Mouse (Mus musculus) myocyte (in vitro differentiated cells): ENCODE measurements around the gene Ugt1a6b. TPM values are rescaled to one million over a fixed set of nuclear protein-coding genes. Genes with fewer than 3 reads are reported as not detected.

Source experiments
- H3K27me3 ChIP-seq: one replicate; pipeline ENCODE4 v1.6.1; 2011; ENCODE audit not compliant: control insufficient read depth, insufficient read depth, insufficient read length
- H3K36me3 ChIP-seq: one replicate; pipeline ENCODE4 v1.6.1; 2011; ENCODE audit not compliant: control insufficient read depth, insufficient read depth
- H3K4me2 ChIP-seq: one replicate; pipeline ENCODE4 v1.6.1; 2011; ENCODE audit warnings: low read depth, control low read depth
- H3K4me3 ChIP-seq: one replicate; pipeline ENCODE4 v1.5.1; 2011; ENCODE audit warnings: mild to moderate bottlenecking, control low read depth, moderate library complexity
- H3K79me2 ChIP-seq: one replicate; pipeline ENCODE4 v1.6.1; 2011; ENCODE audit not compliant: control insufficient read depth, insufficient read depth
- H3ac ChIP-seq: one replicate; pipeline ENCODE4 v1.6.1; 2011; ENCODE audit not compliant: control insufficient read depth, insufficient read length
- CEBPB ChIP-seq: IDR thresholded peaks from 2 replicates; pipeline ENCODE4 v1.6.1; 2011; ENCODE audit warnings: mild to moderate bottlenecking, moderate library complexity; ENCODE audit not compliant: poor library complexity, insufficient read depth, severe bottlenecking
- E2F4 ChIP-seq: IDR thresholded peaks from one replicate; pipeline ENCODE4 v1.6.1; 2011; ENCODE audit warnings: mild to moderate bottlenecking, control low read depth, moderate library complexity; ENCODE audit not compliant: insufficient read depth
- MAX ChIP-seq: IDR thresholded peaks from one replicate; pipeline ENCODE4 v1.6.1; 2011; ENCODE audit warnings: low read depth, mild to moderate bottlenecking, control low read depth
- MYOD1 ChIP-seq, 3 experiments: IDR thresholded peaks; one replicate each; pipeline ENCODE4 v1.6.1; 2011; ENCODE audit warnings: control low read depth in 2 of 3, low read depth in 2 of 3, mild to moderate bottlenecking in 2 of 3, moderate library complexity in 1 of 3; ENCODE audit not compliant: insufficient read length in 2 of 3, control insufficient read depth in 1 of 3
- MYOG ChIP-seq, 3 experiments: IDR thresholded peaks; one replicate each; pipeline ENCODE4 v1.6.1; 2011; ENCODE audit warnings: control low read depth in 2 of 3, low read depth in 2 of 3, mild to moderate bottlenecking in 2 of 3; ENCODE audit not compliant: insufficient read length in 2 of 3, control insufficient read depth in 1 of 3, insufficient read depth in 1 of 3
- POLR2A ChIP-seq: IDR thresholded peaks from one replicate; pipeline ENCODE4 v1.6.1; 2011; ENCODE audit warnings: low read depth, mild to moderate bottlenecking, control low read depth, moderate library complexity; ENCODE audit not compliant: insufficient read length
- POLR2AphosphoS2 ChIP-seq: IDR thresholded peaks from one replicate; pipeline ENCODE4 v1.6.1; 2011; ENCODE audit warnings: low read depth, control low read depth; ENCODE audit not compliant: insufficient read length
- REST ChIP-seq: IDR thresholded peaks from one replicate; pipeline ENCODE4 v1.6.1; 2011; ENCODE audit warnings: mild to moderate bottlenecking, control low read depth, moderate library complexity; ENCODE audit not compliant: insufficient read depth, insufficient read length
- SRF ChIP-seq: IDR thresholded peaks from one replicate; pipeline ENCODE4 v1.6.1; 2011; ENCODE audit warnings: low read depth; ENCODE audit not compliant: control insufficient read depth, insufficient read length
- TCF12 ChIP-seq: IDR thresholded peaks from one replicate; pipeline ENCODE4 v1.6.1; 2011; ENCODE audit warnings: mild to moderate bottlenecking, control low read depth; ENCODE audit not compliant: poor library complexity, insufficient read depth, severe bottlenecking
- TCF3 ChIP-seq: IDR thresholded peaks from one replicate; pipeline ENCODE4 v1.6.1; 2011; ENCODE audit warnings: low read depth, control low read depth; ENCODE audit not compliant: insufficient read length
- USF1 ChIP-seq: IDR thresholded peaks from one replicate; pipeline ENCODE4 v1.6.1; 2011; ENCODE audit warnings: low read depth, mild to moderate bottlenecking, control low read depth, moderate library complexity
- polyA plus RNA-seq: library from polyadenylated mRNA; unstranded; fragments of >200 nt; fragmentation: generic; extraction: Trizol; gene quantifications from one replicate; pipeline ENCODE4 v1.2.1, GENCODE M21; 2012; ENCODE audit warnings: missing spikeins

Gene Ugt1a6b
- polyA plus RNA-seq, 1 experiment: 0.04 TPM

GRCm38 (mm10) chr1:88255989-88256754 lies 153.1 kb downstream of the Ugt1a6b start:
- no peak overlapping the region for H3K4me3 ChIP-seq
- H3K36me3 ChIP-seq: no peaks in the 10 kb centered on the region
- H3K27me3 ChIP-seq: peaks cover 2% of the 10 kb centered on the region

GRCm38 (mm10) chr1:88256886-88257663 lies 154.0 kb downstream of the Ugt1a6b start:
- no peak overlapping the region for H3K4me2 ChIP-seq
- no peak overlapping the region for H3K4me3 ChIP-seq
- no peaks in the 10 kb centered on the region for H3K36me3 ChIP-seq
- no peaks in the 10 kb centered on the region for H3K27me3 ChIP-seq
- TF ChIP-seq SRF (no peak), E2F4 (no peak)
- no peak overlapping the region for H3ac ChIP-seq
- no peaks in the 10 kb centered on the region for H3K79me2 ChIP-seq

More at GRCm38 (mm10) chr1:88255989-88256754, 153.1 kb downstream of the Ugt1a6b start:
- TF ChIP-seq E2F4 (no peak), TCF3 (no peak), REST (no peak), MAX (no peak), SRF (no peak), MYOG (IDR thresholded peaks at IDR 0.05; ENCODE audit: control insufficient read depth in 1 of 3, insufficient read depth in 1 of 3, insufficient read length in 2 of 3, low read depth in 2 of 3) (no peak), MYOD1 (IDR thresholded peaks at IDR 0.05; ENCODE audit: control insufficient read depth in 1 of 3, insufficient read length in 2 of 3, low read depth in 2 of 3) (no peak)
- Histone ChIP-seq H3K4me2 (no peak overlapping the region), H3K79me2 (no peaks in the 10 kb centered on the region), H3ac (no peak overlapping the region)

GRCm38 (mm10) chr1:88257681-88258080 lies 154.6 kb downstream of the Ugt1a6b start:
- no peak overlapping the region for H3K4me3 ChIP-seq
- H3K4me2 ChIP-seq: no peak overlapping the region
- H3K27me3 ChIP-seq: no peaks in the 10 kb centered on the region
- no peak overlapping the region for H3ac ChIP-seq
- H3K79me2 ChIP-seq: no peaks in the 10 kb centered on the region
- peaks cover under 1% of the 10 kb centered on the region for H3K36me3 ChIP-seq
- no peak for TF ChIP-seq MYOG (IDR thresholded peaks at IDR 0.05; ENCODE audit: control insufficient read depth in 1 of 3, insufficient read depth in 1 of 3, insufficient read length in 2 of 3, low read depth in 2 of 3)
- TF ChIP-seq USF1: no peak
- TF ChIP-seq REST: no peak
- TF ChIP-seq CEBPB: no peak
- no peak for TF ChIP-seq TCF12
- no peak for TF ChIP-seq MYOD1 (IDR thresholded peaks at IDR 0.05; ENCODE audit: control insufficient read depth in 1 of 3, insufficient read length in 2 of 3, low read depth in 2 of 3)
- no peak for TF ChIP-seq POLR2A
- no peak for TF ChIP-seq E2F4
- no peak for TF ChIP-seq POLR2AphosphoS2

- H3K79me2 ChIP-seq: no peaks in the 10 kb centered on the region
- H3K4me3 ChIP-seq: no peak overlapping the region
- no peak for TF ChIP-seq TCF12
- no peak for TF ChIP-seq REST
- TF ChIP-seq USF1: no peak
- no peak for TF ChIP-seq E2F4
- no peak overlapping the region for H3ac ChIP-seq
- H3K4me2 ChIP-seq: no peak overlapping the region
- no peaks in the 10 kb centered on the region for H3K27me3 ChIP-seq
- H3K36me3 ChIP-seq: peaks cover 8% of the 10 kb centered on the region
Observed at GRCm38 (mm10) chr1:88258361-88258760, 155.3 kb downstream of the Ugt1a6b start.

GRCm38 (mm10) chr1:88258881-88259642 lies 156.0 kb downstream of the Ugt1a6b start:
- Histone ChIP-seq H3K79me2 (no peaks in the 10 kb centered on the region), H3ac (no peak overlapping the region), H3K4me2 (no peak overlapping the region), H3K27me3 (no peaks in the 10 kb centered on the region), H3K36me3 (peaks cover 12% of the 10 kb centered on the region), H3K4me3 (no peak overlapping the region)
- TF ChIP-seq MYOG (IDR thresholded peaks at IDR 0.05; ENCODE audit: control insufficient read depth in 1 of 3, insufficient read depth in 1 of 3, insufficient read length in 2 of 3, low read depth in 2 of 3): no peak
- no peak for TF ChIP-seq TCF12
- TF ChIP-seq POLR2A: no peak
- TF ChIP-seq SRF: no peak
- no peak for TF ChIP-seq USF1
- TF ChIP-seq REST: no peak
